Mouse (Mus musculus) liver, postnatal 0 days (tissue): Measurements from ENCODE around the gene Rwdd2a.

ENCODE experiments used
- CTCF ChIP-seq: sonication (generic); IDR thresholded peaks from 2 replicates; pipeline ENCODE4 v1.5.1; 2016; ENCODE audit warnings: antibody characterized with exemption, low read depth
- EP300 ChIP-seq: IDR thresholded peaks from 2 replicates; pipeline ENCODE4 v1.6.1; 2016; ENCODE audit warnings: antibody characterized with exemption, low read depth, mild to moderate bottlenecking

DNA sequence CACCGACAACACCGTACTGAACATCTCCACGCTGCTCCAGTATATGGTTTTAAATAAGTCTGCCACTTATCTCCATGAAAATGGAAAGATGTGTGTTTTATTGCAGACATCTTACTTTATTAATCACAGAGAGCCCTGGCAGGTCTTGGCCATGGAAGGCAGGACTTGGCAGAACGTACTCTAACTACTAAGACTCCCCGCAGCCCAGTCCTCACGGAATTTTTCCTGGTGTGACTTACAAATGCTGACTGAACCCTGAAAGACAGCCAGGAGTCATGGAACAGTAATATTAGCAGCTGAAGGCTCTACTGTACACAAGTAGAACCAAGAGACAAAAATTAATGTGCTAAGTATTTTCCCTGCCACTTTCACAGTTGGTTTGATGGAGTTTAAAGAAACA lies 34.0 kb downstream of the Rwdd2a start:
- TF ChIP-seq CTCF = no peak
- TF ChIP-seq EP300 = no peak
